Mouse (Mus musculus) B cell, adult 2 months (primary cell): ENCODE results near the gene Nog.

Experiments used
- DNase-seq, 2 experiments: peaks; one replicate each; pipeline ENCODE4 v3.0.0; 2022

Gene Nog

GRCm38 (mm10) chr11:89302056-89302815, at the start of gene Nog:
Gene Nog, minus strand, starts transcription at chr11:89302332.
- peak; percentile 8 to 35 for DNase-seq

GRCm38 (mm10) chr11:89340238-89340637, 38.1 kb upstream of the Nog start:
- DNase-seq = no peak

- DNase-seq = no peak
Measured at GRCm38 (mm10) chr11:89339783-89340182, 37.7 kb upstream of the Nog start.

- DNase-seq = no peak
Measured at GRCm38 (mm10) chr11:89337910-89338309, 35.8 kb upstream of the Nog start.

GRCm38 (mm10) chr11:89327089-89327881, 25.2 kb upstream of the Nog start:
- no peak for DNase-seq

GRCm38 (mm10) chr11:89321775-89322174, 19.6 kb upstream of the Nog start:
- no peak for DNase-seq

- DNase-seq = no peak
Measured at GRCm38 (mm10) chr11:89319675-89320074, 17.5 kb upstream of the Nog start.

GRCm38 (mm10) chr11:89318324-89318723, 16.2 kb upstream of the Nog start:
- DNase-seq = no peak

GRCm38 (mm10) chr11:89317757-89318156, 15.6 kb upstream of the Nog start:
- no peak for DNase-seq

- no peak for DNase-seq
Measured at GRCm38 (mm10) chr11:89314374-89314773, 12.2 kb upstream of the Nog start.

- no peak for DNase-seq
Measured at GRCm38 (mm10) chr11:89312378-89312777, 10.2 kb upstream of the Nog start.

- no peak for DNase-seq
Measured at GRCm38 (mm10) chr11:89310217-89310616, 8.1 kb upstream of the Nog start.

GRCm38 (mm10) chr11:89303421-89303820, 1.3 kb upstream of the Nog start:
- peak; percentile 88 to 89 for DNase-seq

- peak in 1 of 2 experiments; percentile 6 for DNase-seq
Measured at GRCm38 (mm10) chr11:89302816-89303180, 666 bp upstream of the Nog start.

- peak; percentile 22 to 37 for DNase-seq
Measured at GRCm38 (mm10) chr11:89301331-89302055, 639 bp downstream of the Nog start.

- no peak for DNase-seq
Measured at GRCm38 (mm10) chr11:89299784-89300775, 2.1 kb downstream of the Nog start.

GRCm38 (mm10) chr11:89299116-89299783, 2.9 kb downstream of the Nog start:
- DNase-seq = peak in 1 of 2 experiments; percentile 7

- peak; percentile 17 to 18 for DNase-seq
Measured at GRCm38 (mm10) chr11:89298285-89299010, 3.7 kb downstream of the Nog start.

GRCm38 (mm10) chr11:89297521-89297920, 4.6 kb downstream of the Nog start:
- no peak for DNase-seq

GRCm38 (mm10) chr11:89269809-89270361, 32.2 kb downstream of the Nog start:
- DNase-seq = no peak

GRCm38 (mm10) chr11:89267520-89267919, 34.6 kb downstream of the Nog start:
- no peak for DNase-seq
